Mouse (Mus musculus) limb, embryonic 14.5 days (tissue): ENCODE data around the gene Gfra4. TPM values are rescaled to one million over a fixed set of nuclear protein-coding genes. Genes with fewer than 3 reads are reported as not detected.
"Not testable (repeated sequence)": the region's sequence is repeated elsewhere in the genome, so short reads cannot be mapped to it uniquely, and the experiment has no call there.

Experiments
- ATAC-seq: fragments of 200-750 bp; cut with Nextera tagmentation; 2 replicates; pipeline ENCODE4 v1.8.0; 2017; ENCODE audit warnings: low read depth, moderate number of reproducible peaks, moderate TSS enrichment; ENCODE audit not compliant: low FRiP score
- DNase-seq: peaks from one replicate; pipeline ENCODE4 v3.0.0-alpha.2; 2015; ENCODE audit warnings: low spot score
- H3K27ac ChIP-seq: fragments of 300-500 bp; sonication (generic); replicated peaks from 2 replicates; pipeline ENCODE4 v1.5.1; 2014; ENCODE audit warnings: low read depth, mild to moderate bottlenecking, low read length, moderate library complexity, mixed read lengths
- H3K27me3 ChIP-seq: fragments of 300-500 bp; sonication (generic); 2 replicates; pipeline ENCODE4 v1.6.1; 2014; ENCODE audit warnings: low read length, mixed read lengths; ENCODE audit not compliant: control insufficient read depth, insufficient read depth
- H3K36me3 ChIP-seq: fragments of 300-500 bp; sonication (generic); 2 replicates; pipeline ENCODE4 v1.6.1; 2014; ENCODE audit warnings: mild to moderate bottlenecking, low read length, moderate library complexity, mixed read lengths; ENCODE audit not compliant: control insufficient read depth, insufficient read depth
- H3K4me1 ChIP-seq: fragments of 300-500 bp; sonication (generic); 2 replicates; pipeline ENCODE4 v1.6.1; 2014; ENCODE audit warnings: antibody characterized with exemption, low read length, mixed read lengths; ENCODE audit not compliant: control insufficient read depth, insufficient read depth
- H3K4me2 ChIP-seq: fragments of 300-500 bp; sonication (generic); replicated peaks from 2 replicates; pipeline ENCODE4 v1.6.1; 2014; ENCODE audit warnings: low read depth, mild to moderate bottlenecking, low read length, moderate library complexity; ENCODE audit not compliant: severe bottlenecking
- H3K4me3 ChIP-seq: fragments of 300-500 bp; sonication (generic); replicated peaks from 2 replicates; pipeline ENCODE4 v1.5.1; 2014; ENCODE audit warnings: low read length
- H3K9ac ChIP-seq: fragments of 300-500 bp; sonication (generic); 2 replicates; pipeline ENCODE4 v1.6.1; 2014; ENCODE audit warnings: mild to moderate bottlenecking, low read depth, low read length, moderate library complexity; ENCODE audit not compliant: severe bottlenecking
- H3K9me3 ChIP-seq: fragments of 300-500 bp; sonication (generic); 2 replicates; pipeline ENCODE4 v1.6.1; 2016; ENCODE audit warnings: low read length; ENCODE audit not compliant: control insufficient read depth
- POLR2A ChIP-seq: fragments of 200-500 bp; IDR thresholded peaks from 2 replicates; pipeline ENCODE4 v1.8.0; 2012; ENCODE audit warnings: inconsistent platforms, mild to moderate bottlenecking, moderate library complexity, borderline replicate concordance; ENCODE audit not compliant: insufficient read depth, insufficient read length; ENCODE audit errors: extremely low read depth
- WGBS: fragments of 180-500 bp; shearing (Covaris S2); extraction: QIAGEN DNeasy Blood & Tissue Kit; methylation state at CpG from one replicate; pipeline ENCODE4 v1.1.7; 2014; 5-methylcytosine and 5-hydroxymethylcytosine counted together
- polyA plus RNA-seq, 2 experiments: library from polyadenylated mRNA; depleted of rRNA in 1 of 2; stranded (reverse) in 1 of 2; unstranded in 1 of 2; fragments of >200 nt; fragmentation: Nextera tagmentation in 1 of 2; extraction: Ambion mirVana in 1 of 2; gene quantifications; 2 replicates each; pipeline versions ENCODE4 v1.2.1 to v1.2.3; 2012 to 2014

Gfra4 gene
- polyA plus RNA-seq, 2 experiments = 33.3 to 56.1 TPM

- Histone ChIP-seq H3K9ac (no peak overlapping the region), H3K27me3 (peaks cover 27% of the 10 kb centered on the region), H3K9me3 (no peaks in the 10 kb centered on the region), H3K4me1 (peaks cover 11% of the 10 kb centered on the region; the same call in 1 of the 2 replicates), H3K36me3 (no peaks in the 10 kb centered on the region), H3K27ac (no peak overlapping the region), H3K4me2 (no peak overlapping the region), H3K4me3 (no peak overlapping the region)
- no peak for ATAC-seq
- 74% methylated on average over 5 of the region's 5 CpGs for WGBS
- no peak for TF ChIP-seq POLR2A
- no peak for DNase-seq
These were observed 4.2 kb downstream of the Gfra4 start for GRCm38 (mm10) chr2:131038675-131039074.

GRCm38 (mm10) chr2:131038197-131038596, 4.7 kb downstream of the Gfra4 start:
- 82% methylated on average over 6 of the region's 6 CpGs for WGBS
- no peaks in the 10 kb centered on the region for H3K9me3 ChIP-seq
- TF ChIP-seq POLR2A = no peak
- H3K27me3 ChIP-seq = peaks cover 27% of the 10 kb centered on the region
- peaks cover 11% of the 10 kb centered on the region; the same call in 1 of the 2 replicates for H3K4me1 ChIP-seq
- ATAC-seq (no peak), DNase-seq (no peak)
- H3K4me2 ChIP-seq = no peak overlapping the region
- H3K9ac ChIP-seq = no peak overlapping the region
- no peaks in the 10 kb centered on the region for H3K36me3 ChIP-seq
- H3K4me3 ChIP-seq = no peak overlapping the region
- no peak overlapping the region for H3K27ac ChIP-seq

- no peak overlapping the region for H3K27ac ChIP-seq
- H3K9me3 ChIP-seq = no peaks in the 10 kb centered on the region
- H3K27me3 ChIP-seq = peaks cover 21% of the 10 kb centered on the region
- ATAC-seq = peak; percentile 13; the same call in 1 of the 2 replicates
- TF ChIP-seq POLR2A = no peak
- peak; percentile 59 for DNase-seq
- H3K4me1 ChIP-seq = peaks cover 11% of the 10 kb centered on the region; the same call in 1 of the 2 replicates
- H3K9ac ChIP-seq = no peak overlapping the region
- WGBS = 34% methylated on average over 17 of the region's 17 CpGs
- no peak overlapping the region for H3K4me2 ChIP-seq
- H3K36me3 ChIP-seq = no peaks in the 10 kb centered on the region
- no peak overlapping the region for H3K4me3 ChIP-seq
These were observed 5.5 kb downstream of the Gfra4 start for GRCm38 (mm10) chr2:131037226-131037990.

GRCm38 (mm10) chr2:131036757-131037156, 6.1 kb downstream of the Gfra4 start:
- Histone ChIP-seq H3K36me3 (no peaks in the 10 kb centered on the region), H3K4me3 (no peak overlapping the region)
- TF ChIP-seq POLR2A = no peak

GRCm38 (mm10) chr2:131036343-131036742, 6.5 kb downstream of the Gfra4 start:
- Histone ChIP-seq H3K4me1 (peaks cover 8% of the 10 kb centered on the region; the same call in 1 of the 2 replicates), H3K4me2 (no peak overlapping the region), H3K9ac (no peak overlapping the region), H3K36me3 (no peaks in the 10 kb centered on the region), H3K27me3 (peaks cover 10% of the 10 kb centered on the region; the same call in 1 of the 2 replicates), H3K27ac (no peak overlapping the region), H3K9me3 (no peaks in the 10 kb centered on the region), H3K4me3 (no peak overlapping the region)
- TF ChIP-seq POLR2A = no peak
- no peak for ATAC-seq
- no peak for DNase-seq
- 86% methylated on average over 2 of the region's 2 CpGs for WGBS

More at GRCm38 (mm10) chr2:131036757-131037156, 6.1 kb downstream of the Gfra4 start:
- DNase-seq = no peak
- peaks cover 14% of the 10 kb centered on the region for H3K27me3 ChIP-seq
- ATAC-seq = no peak
- no peaks in the 10 kb centered on the region for H3K9me3 ChIP-seq
- H3K4me2 ChIP-seq = no peak overlapping the region
- H3K4me1 ChIP-seq = peaks cover 11% of the 10 kb centered on the region; the same call in 1 of the 2 replicates
- no peak overlapping the region for H3K9ac ChIP-seq
- H3K27ac ChIP-seq = no peak overlapping the region

- DNase-seq, H3K4me3 ChIP-seq, H3K27ac ChIP-seq, ATAC-seq, H3K9ac ChIP-seq, H3K9me3 ChIP-seq, H3K4me2 ChIP-seq, H3K27me3 ChIP-seq, H3K4me1 ChIP-seq: not testable (repeated sequence)
- peaks cover 23% of the 10 kb centered on the region for H3K36me3 ChIP-seq
- WGBS = 63% methylated on average over 1 of the region's 1 CpGs
These were observed 11.5 kb downstream of the Gfra4 start for GRCm38 (mm10) chr2:131031406-131031805.
